Mouse (Mus musculus): Measurements from ENCODE around the gene Vgll1. TPM values are rescaled to one million over a fixed set of nuclear protein-coding genes. Genes with fewer than 3 reads are reported as not detected.

Gene Vgll1
- 0.02 TPM in 1 of 2 replicates, not detected in the other for polyA plus RNA-seq (2012; rRNA removed)

GRCm38 (mm10) chrX:57087806-57088205 is at the start of gene Vgll1:
Gene Vgll1 (plus strand): TSS chrX:57088106.

GRCm38 (mm10) chrX:57042774-57043173 is 45.1 kb upstream of the Vgll1 start, which contains the start of gene Brs3:
Gene Brs3 (plus strand): TSS chrX:57043074.

GRCm38 (mm10) chrX:57053174-57053992 is 34.5 kb upstream of the Vgll1 start, which contains the start of gene Htatsf1:
Gene Htatsf1 (plus strand): TSS chrX:57053583.

Other genes with a start within 250 kb of the Vgll1 start
- gene Adgrg4, start 217.9 kb upstream of the Vgll1 start, polyA plus RNA-seq (2012; rRNA removed), result not detected in 2 replicates
- gene Brs3, start 45.0 kb upstream of the Vgll1 start, polyA plus RNA-seq (2012; rRNA removed), result not detected in 2 replicates
- 12.8 and 13.8 TPM in 2 replicates for gene Htatsf1, start 34.5 kb upstream of the Vgll1 start, polyA plus RNA-seq (2012; rRNA removed)
- not detected in 2 replicates for gene Cd40lg, start 124.0 kb downstream of the Vgll1 start, polyA plus RNA-seq (2012; rRNA removed)

Data from liver, embryonic 14 days (tissue).